In the genomic region with DNA sequence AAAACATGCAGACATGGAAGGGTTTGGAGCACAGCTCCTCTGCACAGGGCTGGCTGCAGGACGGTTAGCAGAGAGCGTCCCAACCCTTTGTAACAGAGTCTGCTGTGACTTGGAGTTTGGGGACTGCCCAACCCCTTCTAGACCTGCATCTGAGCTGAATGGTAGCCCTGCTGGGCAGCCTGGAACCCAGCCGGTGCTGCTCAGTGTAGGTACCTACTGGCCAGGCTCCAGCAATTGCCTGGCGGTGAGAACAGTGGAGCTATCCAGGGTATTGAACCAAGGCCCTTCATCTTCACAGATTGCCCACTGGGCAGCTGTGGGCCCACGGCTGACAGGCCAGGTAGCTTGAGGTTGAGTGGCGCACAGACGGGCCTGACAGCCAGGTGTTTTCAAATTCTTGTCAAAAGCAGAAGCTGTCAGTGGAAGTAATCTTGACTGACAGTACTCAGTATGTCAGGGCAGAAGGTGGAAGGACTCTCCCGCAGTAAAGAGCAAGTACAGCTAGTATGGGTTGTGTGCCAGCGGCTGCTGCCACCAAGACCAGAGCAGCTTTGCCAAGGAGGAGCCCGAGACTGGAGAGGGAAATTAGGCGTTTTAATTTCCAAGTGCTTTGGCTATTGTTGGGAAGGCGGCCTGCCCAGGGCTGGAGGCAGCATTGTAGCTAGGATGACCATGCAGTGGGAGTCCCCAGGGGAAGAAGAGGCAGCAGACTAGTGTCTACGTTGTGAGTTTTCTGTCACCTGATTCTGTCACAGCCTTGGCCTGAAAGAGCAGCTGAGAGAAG, we compare ENCODE assay signal across 14 mouse cellular contexts. TPM values are rescaled to one million over a fixed set of nuclear protein-coding genes. Genes with fewer than 3 reads are reported as not detected.
DNase-seq lines count a peak whose midpoint lies in the region; ATAC-seq lines count a peak whose summit lies in the region.
"Had no signal": no experiment of that assay in that cellular context is flagged by ENCODE, and none has a peak within 500 bp of the region (broad histone marks: within the 10 kb centered on the region; RNA-seq: fewer than 3 reads in every experiment).

No protein-coding gene starts in this region.

- 60% methylated on average over 13 of the region's 13 CpGs for WGBS in forebrain, embryonic 16.5 days
- WGBS in forebrain, embryonic 12.5 days = 73% methylated on average over 13 of the region's 13 CpGs
- WGBS in intestine, embryonic 15.5 days = 81% methylated on average over 13 of the region's 13 CpGs
- WGBS in intestine, embryonic 16.5 days = 80% methylated on average over 13 of the region's 13 CpGs

- H3K9me3 ChIP-seq in forebrain, embryonic 16.5 days (ENCODE audit: control insufficient read depth, low read length) = no peaks in the 10 kb centered on the region
- no peaks in the 10 kb centered on the region for H3K9me3 ChIP-seq in forebrain, embryonic 12.5 days
- H3K9me3 ChIP-seq in intestine, embryonic 15.5 days = no peaks in the 10 kb centered on the region
- no peaks in the 10 kb centered on the region for H3K9me3 ChIP-seq in intestine, embryonic 16.5 days (ENCODE audit: control insufficient read depth, low read length)

- ATAC-seq in forebrain, embryonic 16.5 days = peak; percentile 61
- no peak for ATAC-seq in forebrain, embryonic 12.5 days (ENCODE audit: low FRiP score)
- no peak for ATAC-seq in intestine, embryonic 15.5 days
- ATAC-seq in intestine, embryonic 16.5 days = no peak
- no peak for ATAC-seq in erythroblast, adult 5-6 weeks (replicated peaks; ENCODE audit: low FRiP score, poor library complexity, severe bottlenecking)
- ATAC-seq: inflammation-experienced regulatory T-cells, adult 6 months had no signal

- H3K9ac ChIP-seq in forebrain, embryonic 16.5 days (replicated peaks; ENCODE audit: low read depth, low read length) = no peak overlapping the region
- no peak overlapping the region for H3K9ac ChIP-seq in forebrain, embryonic 12.5 days
- H3K9ac ChIP-seq in intestine, embryonic 15.5 days = no peak overlapping the region
- H3K9ac ChIP-seq in intestine, embryonic 16.5 days (ENCODE audit: low read depth, low read length) = no peak overlapping the region

- no peaks in the 10 kb centered on the region for H3K4me1 ChIP-seq in forebrain, embryonic 16.5 days (replicated peaks; ENCODE audit: control insufficient read depth, insufficient read depth, low read length)
- no peaks in the 10 kb centered on the region for H3K4me1 ChIP-seq in forebrain, embryonic 12.5 days
- no peaks in the 10 kb centered on the region for H3K4me1 ChIP-seq in intestine, embryonic 15.5 days (replicated peaks)
- no peaks in the 10 kb centered on the region for H3K4me1 ChIP-seq in intestine, embryonic 16.5 days (ENCODE audit: control insufficient read depth, insufficient read depth, low read length)

- H3K27me3 ChIP-seq in forebrain, embryonic 16.5 days (replicated peaks; ENCODE audit: control insufficient read depth, insufficient read depth, low read length) = no peaks in the 10 kb centered on the region
- no peaks in the 10 kb centered on the region for H3K27me3 ChIP-seq in forebrain, embryonic 12.5 days
- H3K27me3 ChIP-seq in intestine, embryonic 15.5 days (replicated peaks) = no peaks in the 10 kb centered on the region
- H3K27me3 ChIP-seq in intestine, embryonic 16.5 days (replicated peaks; ENCODE audit: control insufficient read depth, insufficient read depth, low read length) = no peaks in the 10 kb centered on the region

- peak; percentile 12 for DNase-seq in NIH3T3 (ENCODE audit: low read depth)
- peak; percentile 70 to 79 for DNase-seq in cerebellum, postnatal 25 days
- DNase-seq in embryo, embryonic 11 days = no peak
- DNase-seq: adrenal gland, adult 2 months; gastrocnemius, postnatal 10 days; lung, postnatal 14 days; right cerebral cortex, postnatal 25 days had no signal

- H3K4me2 ChIP-seq in forebrain, embryonic 16.5 days (ENCODE audit: low read length) = no peak overlapping the region
- no peak overlapping the region for H3K4me2 ChIP-seq in forebrain, embryonic 12.5 days
- H3K4me2 ChIP-seq in intestine, embryonic 15.5 days (replicated peaks) = no peak overlapping the region
- H3K4me2 ChIP-seq in intestine, embryonic 16.5 days (ENCODE audit: low read depth, low read length) = no peak overlapping the region

- no peak overlapping the region for H3K27ac ChIP-seq in forebrain, embryonic 16.5 days (ENCODE audit: low read length)
- H3K27ac ChIP-seq in forebrain, embryonic 12.5 days = no peak overlapping the region; the same call in 1 of the 2 replicates
- 0 out of 2 replicates have a peak overlapping the region, but pooled peaks have one; percentile 3 for H3K27ac ChIP-seq in intestine, embryonic 15.5 days
- no peak overlapping the region for H3K27ac ChIP-seq in intestine, embryonic 16.5 days (ENCODE audit: low read length)

- H3K36me3 ChIP-seq in forebrain, embryonic 16.5 days (ENCODE audit: control insufficient read depth, insufficient read depth) = peaks cover 10% of the 10 kb centered on the region; the same call in 1 of the 2 replicates
- peaks cover 44% of the 10 kb centered on the region for H3K36me3 ChIP-seq in forebrain, embryonic 12.5 days (replicated peaks)
- H3K36me3 ChIP-seq in intestine, embryonic 15.5 days = peaks cover 38% of the 10 kb centered on the region
- H3K36me3 ChIP-seq in intestine, embryonic 16.5 days (ENCODE audit: control insufficient read depth, insufficient read depth, low read length) = peaks cover 21% of the 10 kb centered on the region

- no peak overlapping the region for H3K4me3 ChIP-seq in forebrain, embryonic 16.5 days (replicated peaks; ENCODE audit: low read length)
- H3K4me3 ChIP-seq in forebrain, embryonic 12.5 days (replicated peaks) = no peak overlapping the region
- H3K4me3 ChIP-seq in intestine, embryonic 15.5 days (replicated peaks) = no peak overlapping the region
- no peak overlapping the region for H3K4me3 ChIP-seq in intestine, embryonic 16.5 days (ENCODE audit: low read length)
- H3K4me3 ChIP-seq: erythroblast, embryonic 14.5 days had no signal

RNA-seq across cellular contexts. Expression of gene Usp42, which starts 27.0 kb away (rescaled TPM):
- polyA plus RNA-seq in forebrain, embryonic 16.5 days (2015; fragmentation: Nextera tagmentation; extraction: Ambion mirVana) = 27.5 and 28.5 TPM in 2 replicates
- 33.0 and 34.5 TPM in 2 replicates for polyA plus RNA-seq in forebrain, embryonic 12.5 days (2016; fragmentation: Nextera tagmentation; extraction: Ambion mirVana)
- 14.8 and 15.4 TPM in 2 replicates for polyA plus RNA-seq in intestine, embryonic 15.5 days (2015; fragmentation: Nextera tagmentation; extraction: Ambion mirVana)
- polyA plus RNA-seq in intestine, embryonic 16.5 days (2015; fragmentation: Nextera tagmentation; extraction: Ambion mirVana) = 9.9 and 10.5 TPM in 2 replicates
- 6.1 and 9.6 TPM in 2 replicates for total RNA-seq in erythroblast, adult 5-6 weeks (2015; ENCODE audit: low replicate concordance)
- 3.6 and 17.0 TPM in 2 replicates for total RNA-seq in erythroblast, adult 5-6 weeks (2017; ENCODE audit: low replicate concordance)
